Mouse (Mus musculus): ENCODE measurements at regions not wholly inside any gene's neighbourhood (a gene's known extent, or its start where the extent isn't known, plus 50 kb on each side); places are given as distances from the start of the nearest gene placed in this dataset.
A peak's percentile ranks its signal among the peaks of the same experiment; 100 is the strongest.

- no peak for DNase-seq (ENCODE audit: low spot score in 2 of 2)
- intact Hi-C loops (cut with DNase I) = no loop called here
Observed at GRCm38 (mm10) chr13:101568985-101569631, 198.9 kb downstream of the Pik3r1 start.

DNA sequence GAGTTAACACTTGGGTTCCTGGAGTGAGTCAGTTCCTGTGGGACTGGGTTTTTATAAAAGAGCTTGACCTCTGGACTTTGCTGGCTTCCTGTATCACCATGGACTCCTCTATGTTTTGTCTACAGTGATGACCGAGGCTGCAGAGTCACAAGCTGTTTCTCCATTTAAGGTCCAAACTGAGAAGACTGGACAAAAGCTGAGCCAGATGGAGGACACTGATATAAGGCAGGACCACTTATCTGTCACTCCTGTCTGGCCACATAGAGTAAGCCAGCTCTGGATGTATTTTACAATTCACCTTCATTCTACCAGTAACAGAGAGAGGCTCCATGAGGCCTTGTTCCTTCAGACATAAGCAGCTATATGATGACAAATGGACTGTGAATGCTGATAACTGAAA lies 202.7 kb downstream of the Pik3r1 start:
- DNase-seq (ENCODE audit: low spot score in 2 of 2) = no peak
- intact Hi-C loops (cut with DNase I) = no loop called here

DNA sequence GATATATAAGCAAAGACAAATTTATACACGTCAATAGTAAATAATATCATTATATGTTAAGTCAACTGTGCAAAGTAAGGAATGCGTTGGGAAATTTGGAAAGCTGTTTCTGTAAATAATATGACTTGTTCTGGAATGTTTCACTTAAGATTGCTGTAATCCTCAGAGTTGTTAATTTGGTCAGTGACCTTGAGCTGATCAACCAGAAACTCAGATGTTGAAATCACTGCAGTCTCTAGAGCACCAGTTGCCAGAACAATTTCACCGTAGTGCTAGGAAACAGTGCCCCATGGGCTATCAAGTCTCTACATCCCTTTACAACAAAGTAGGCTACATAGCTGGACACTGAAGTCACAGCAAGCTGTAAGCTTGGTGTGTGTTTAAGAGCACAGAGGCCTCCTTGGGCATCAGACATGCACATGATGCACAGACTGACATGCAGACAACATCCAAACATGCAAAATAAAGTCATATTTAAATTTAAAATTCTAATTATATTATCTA lies 212.6 kb downstream of the Pik3r1 start:
- intact Hi-C loops (cut with DNase I) = no loop called here

GRCm38 (mm10) chr13:101553131-101553549 lies 214.9 kb downstream of the Pik3r1 start:
- DNase-seq (ENCODE audit: low spot score in 2 of 2) = peak in 1 of 2 experiments; percentile 86
- intact Hi-C loops (cut with DNase I) = no loop called here

More for the DNA sequence above, 212.6 kb downstream of the Pik3r1 start:
- DNase-seq (ENCODE audit: low spot score in 2 of 2) = no peak

DNA sequence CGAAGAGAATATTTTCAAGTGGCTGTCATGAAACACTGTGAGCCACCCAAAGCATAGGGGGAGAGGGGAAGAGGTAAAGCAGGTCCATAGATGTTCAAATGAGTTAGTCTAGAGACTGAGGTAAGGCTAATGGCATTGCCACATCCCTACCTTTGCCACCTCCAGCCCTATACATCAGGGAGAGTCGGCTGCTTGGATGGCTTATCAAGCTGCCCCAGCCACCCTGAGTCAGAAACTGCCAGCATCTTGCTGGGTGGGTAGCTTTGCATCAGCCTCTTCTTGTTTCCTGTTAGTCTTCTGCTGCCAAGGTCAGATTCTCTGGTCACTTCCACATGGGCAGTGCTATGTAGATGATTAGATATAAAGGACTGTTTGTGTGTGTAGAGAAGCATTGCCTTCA lies 215.6 kb downstream of the Pik3r1 start:
- DNase-seq (ENCODE audit: low spot score in 2 of 2) = no peak
- intact Hi-C loops (cut with DNase I) = no loop called here

DNA sequence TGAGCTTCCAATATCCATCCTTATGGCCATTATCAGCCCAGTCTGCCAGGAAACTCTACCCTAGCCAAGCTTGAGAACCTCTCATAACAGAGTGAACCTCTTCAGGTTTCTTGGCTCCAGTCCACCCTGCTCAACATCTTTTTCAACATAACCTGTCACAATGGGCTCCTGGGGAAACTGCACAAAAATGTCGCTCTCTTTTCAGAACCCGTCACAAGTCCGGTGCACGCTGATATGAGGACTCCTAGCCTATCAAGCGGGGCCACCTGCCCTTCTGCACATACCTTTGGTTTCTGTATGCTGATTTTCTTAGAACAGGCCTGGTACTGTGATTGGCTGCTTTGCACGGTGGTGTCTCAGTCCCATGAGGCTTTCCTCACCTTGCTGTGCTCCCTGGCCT lies 216.9 kb downstream of the Pik3r1 start:
- intact Hi-C loops (cut with DNase I) = no loop called here

DNA sequence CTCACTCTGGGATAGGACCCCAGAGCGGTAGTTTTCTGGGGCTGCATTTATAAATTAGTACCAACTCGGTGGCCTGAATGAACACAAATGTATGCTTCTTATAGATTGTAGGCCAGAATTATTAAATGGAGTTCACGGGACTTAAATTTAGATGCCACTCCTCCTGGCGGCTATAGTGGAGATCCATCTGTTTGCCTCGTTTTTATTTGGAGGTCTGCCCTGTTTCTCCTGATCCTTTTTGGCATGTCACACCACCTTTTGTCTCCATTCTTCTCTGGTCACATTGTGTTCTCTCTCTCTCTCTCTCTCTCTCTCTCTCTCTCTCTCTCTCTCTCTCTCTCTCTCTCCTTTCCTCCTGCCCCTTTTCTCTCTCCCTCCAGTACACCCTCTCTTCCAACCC lies 217.5 kb downstream of the Pik3r1 start:
- intact Hi-C loops (cut with DNase I) = no loop called here
- no peak for DNase-seq (ENCODE audit: low spot score in 2 of 2)

More for the DNA sequence above, 216.9 kb downstream of the Pik3r1 start:
- no peak for DNase-seq (ENCODE audit: low spot score in 2 of 2)

DNA sequence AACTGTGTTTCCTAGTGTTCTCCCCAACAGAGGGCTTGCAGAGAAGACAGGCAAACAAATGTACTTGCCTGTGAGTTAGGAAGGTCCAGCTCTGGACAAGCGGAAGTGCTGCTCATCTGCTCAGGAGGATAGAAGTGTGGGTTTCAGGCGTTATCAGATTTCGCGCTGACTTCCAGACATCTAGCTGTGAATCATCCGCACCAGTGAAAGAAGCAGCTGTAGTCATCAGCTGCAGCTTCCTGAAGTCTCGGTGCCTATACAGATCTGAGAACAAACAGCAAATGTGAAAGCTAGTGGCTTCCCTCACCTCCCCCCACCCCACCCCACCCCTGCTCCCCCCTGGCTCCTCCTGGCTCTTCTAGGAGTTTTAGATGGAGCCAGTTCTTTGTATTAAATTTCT lies 220.1 kb downstream of the Pik3r1 start:
- intact Hi-C loops (cut with DNase I) = no loop called here
- peak in 1 of 2 experiments; percentile 68 for DNase-seq (ENCODE audit: low spot score in 2 of 2)

GRCm38 (mm10) chr13:101547365-101547764 lies 220.7 kb downstream of the Pik3r1 start:
- DNase-seq (ENCODE audit: low spot score in 2 of 2) = no peak
- intact Hi-C loops (cut with DNase I) = no loop called here

GRCm38 (mm10) chr13:101545344-101546181 lies 222.5 kb downstream of the Pik3r1 start:
- no peak for DNase-seq (ENCODE audit: low spot score in 2 of 2)
- intact Hi-C loops (cut with DNase I) = no loop called here

- intact Hi-C loops (cut with DNase I) = loop anchor here (2.0 to 5.0 kb wide), 4 partner anchors 53 to 648 kb away; no protein-coding TSS in a partner anchor
- DNase-seq (ENCODE audit: low spot score in 2 of 2) = peak; percentile 26 to 88
Observed at GRCm38 (mm10) chr13:101540391-101541191, 227.4 kb downstream of the Pik3r1 start.

DNA sequence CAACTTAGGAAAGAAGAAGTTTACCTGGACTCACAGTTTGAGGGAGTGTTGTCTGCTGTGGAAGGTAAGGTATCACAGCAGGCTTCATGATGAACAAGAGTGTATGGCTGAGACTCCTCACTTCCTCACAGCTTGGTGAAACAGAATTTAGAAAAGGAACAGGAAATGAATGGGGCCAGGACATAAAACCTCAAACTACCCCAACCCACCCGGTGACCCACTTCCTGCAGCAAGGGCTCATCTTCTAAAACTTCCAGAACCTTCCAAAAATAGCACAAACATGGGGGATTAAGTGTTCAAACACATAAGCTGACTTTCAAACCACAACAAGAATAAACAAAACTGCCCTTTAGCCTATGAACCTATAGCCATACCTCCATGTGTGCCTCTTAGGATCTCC lies 229.9 kb downstream of the Pik3r1 start:
- intact Hi-C loops (cut with DNase I) = no loop called here
- no peak for DNase-seq (ENCODE audit: low spot score in 2 of 2)

GRCm38 (mm10) chr13:101536019-101536418 lies 232.0 kb downstream of the Pik3r1 start:
- intact Hi-C loops (cut with DNase I) = no loop called here
- no peak for DNase-seq (ENCODE audit: low spot score in 2 of 2)

- intact Hi-C loops (cut with DNase I) = no loop called here
- no peak for DNase-seq (ENCODE audit: low spot score in 2 of 2)
Observed at GRCm38 (mm10) chr13:101535331-101535866, 232.6 kb downstream of the Pik3r1 start.

DNA sequence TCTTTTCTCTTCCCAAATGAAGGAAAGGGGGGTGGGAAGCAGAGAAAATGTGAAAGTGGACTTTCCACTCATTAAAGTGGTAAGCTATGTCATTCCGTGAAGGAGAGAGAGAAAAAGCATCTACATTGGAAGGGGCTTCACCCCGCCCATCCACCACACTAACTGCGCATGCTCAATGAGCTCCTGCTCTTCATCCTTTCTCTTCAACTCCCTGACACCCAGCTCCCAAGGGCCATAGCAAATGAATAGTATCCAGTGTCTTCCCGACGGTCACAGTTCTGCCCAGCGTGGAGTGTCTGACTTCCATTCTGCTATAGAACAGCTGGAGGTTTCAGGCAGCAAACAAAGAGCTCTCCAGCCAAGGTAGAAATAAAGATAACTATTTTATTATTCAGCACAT lies 233.5 kb downstream of the Pik3r1 start:
- intact Hi-C loops (cut with DNase I) = no loop called here
- no peak for DNase-seq (ENCODE audit: low spot score in 2 of 2)

- intact Hi-C loops (cut with DNase I) = no loop called here
- no peak for DNase-seq (ENCODE audit: low spot score in 2 of 2)
Observed at GRCm38 (mm10) chr13:101532913-101533312, 235.1 kb downstream of the Pik3r1 start.

- no peak for DNase-seq (ENCODE audit: low spot score in 2 of 2)
- intact Hi-C loops (cut with DNase I) = no loop called here
Observed at GRCm38 (mm10) chr13:101527691-101528090, 240.3 kb downstream of the Pik3r1 start.

GRCm38 (mm10) chr13:101524781-101525180 lies 243.2 kb downstream of the Pik3r1 start:
- DNase-seq (ENCODE audit: low spot score in 2 of 2) = no peak
- intact Hi-C loops (cut with DNase I) = no loop called here

DNA sequence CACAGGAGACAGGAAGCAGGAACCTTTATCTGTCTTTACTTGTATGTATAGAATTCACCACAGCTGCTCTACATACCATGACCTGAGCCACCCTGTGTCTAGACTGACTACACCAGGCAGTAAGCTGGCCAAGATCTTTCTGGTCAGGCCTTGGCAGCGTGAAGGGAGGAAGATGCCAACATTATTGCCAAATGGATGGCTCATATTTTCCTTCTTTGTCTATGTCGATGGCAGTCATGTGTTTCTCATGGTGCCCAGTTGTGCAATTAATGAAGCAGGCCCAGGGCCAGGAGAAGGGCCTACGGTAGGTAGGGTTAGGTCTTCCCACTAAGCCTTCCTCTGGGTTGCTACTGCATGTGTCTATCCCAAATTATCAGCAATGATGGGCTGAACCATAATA lies 243.8 kb downstream of the Pik3r1 start:
- no peak for DNase-seq (ENCODE audit: low spot score in 2 of 2)

DNA sequence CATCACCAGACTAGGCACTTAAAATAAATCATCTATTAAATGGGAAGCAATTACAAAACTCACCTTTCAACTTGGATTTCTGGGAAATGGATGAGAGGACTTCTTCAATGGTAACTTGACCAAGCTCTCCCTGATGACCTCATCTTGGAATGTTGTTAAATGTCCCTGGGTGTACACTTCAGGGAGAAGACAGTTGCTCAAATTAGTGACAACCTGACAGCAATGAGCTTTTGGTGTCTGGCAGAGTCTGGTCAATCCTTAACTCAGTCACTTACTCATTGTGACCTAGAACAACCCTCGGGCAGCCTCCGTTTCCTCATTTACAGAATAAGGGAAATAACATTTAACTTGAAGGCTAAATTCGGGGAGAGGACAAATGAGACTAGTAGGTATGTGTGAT lies 244.5 kb downstream of the Pik3r1 start:
- intact Hi-C loops (cut with DNase I) = no loop called here
- DNase-seq (ENCODE audit: low spot score in 2 of 2) = no peak

More for the DNA sequence above, 243.8 kb downstream of the Pik3r1 start:
- intact Hi-C loops (cut with DNase I) = no loop called here

All from left cerebral cortex, postnatal 25 days (tissue).